Mouse (Mus musculus) midbrain, postnatal 0 days (tissue): ENCODE results near the gene Dscaml1. TPM values are rescaled to one million over a fixed set of nuclear protein-coding genes. Genes with fewer than 3 reads are reported as not detected.

Experiments used
- ATAC-seq: fragments of 200-750 bp; cut with Nextera tagmentation; 2 replicates; pipeline ENCODE4 v1.8.0; 2017; ENCODE audit warnings: moderate number of reproducible peaks, mild to moderate bottlenecking, moderate TSS enrichment, moderate library complexity; ENCODE audit not compliant: low FRiP score
- DNase-seq: peaks from one replicate; pipeline ENCODE4 v3.0.0-alpha.2; 2015; ENCODE audit warnings: low spot score
- H3K27ac ChIP-seq: fragments of 300-500 bp; sonication (generic); 2 replicates; pipeline ENCODE4 v1.5.1; 2014; ENCODE audit warnings: low read depth, mild to moderate bottlenecking, low read length, mixed read lengths
- H3K27me3 ChIP-seq: fragments of 300-500 bp; sonication (generic); 2 replicates; pipeline ENCODE4 v1.6.1; 2014; ENCODE audit warnings: low read length, control low read depth, mixed read lengths; ENCODE audit not compliant: insufficient read depth
- H3K36me3 ChIP-seq: fragments of 300-500 bp; sonication (generic); 2 replicates; pipeline ENCODE4 v1.6.1; 2014; ENCODE audit warnings: low read length, control low read depth, mixed read lengths; ENCODE audit not compliant: insufficient read depth
- H3K4me1 ChIP-seq: fragments of 300-500 bp; sonication (generic); 2 replicates; pipeline ENCODE4 v1.6.1; 2014; ENCODE audit warnings: mild to moderate bottlenecking, control low read depth, antibody characterized with exemption, low read length, mixed read lengths; ENCODE audit not compliant: insufficient read depth
- H3K4me2 ChIP-seq: fragments of 300-500 bp; sonication (generic); 2 replicates; pipeline ENCODE4 v1.6.1; 2014; ENCODE audit warnings: low read depth, mild to moderate bottlenecking, low read length, mixed read lengths; ENCODE audit not compliant: poor library complexity, severe bottlenecking
- H3K4me3 ChIP-seq: fragments of 300-500 bp; sonication (generic); 2 replicates; pipeline ENCODE4 v1.5.1; 2014; ENCODE audit warnings: low read depth, mild to moderate bottlenecking, low read length, moderate library complexity
- H3K9ac ChIP-seq: fragments of 300-500 bp; sonication (generic); replicated peaks from 2 replicates; pipeline ENCODE4 v1.6.1; 2014; ENCODE audit warnings: mild to moderate bottlenecking, low read length, moderate library complexity, mixed read lengths; ENCODE audit not compliant: poor library complexity, severe bottlenecking
- H3K9me3 ChIP-seq: fragments of 300-500 bp; sonication (generic); 2 replicates; pipeline ENCODE4 v1.6.1; 2016; ENCODE audit warnings: low read length, control low read depth
- CTCF ChIP-seq: IDR thresholded peaks from 2 replicates; pipeline ENCODE4 v1.5.1; 2016; ENCODE audit warnings: antibody characterized with exemption, mild to moderate bottlenecking
- WGBS: fragments of 180-500 bp; shearing (Covaris S2); extraction: QIAGEN DNeasy Blood & Tissue Kit; methylation state at CpG from one replicate; pipeline ENCODE4 v1.1.7; 2014; 5-methylcytosine and 5-hydroxymethylcytosine counted together
- polyA plus RNA-seq: library from polyadenylated mRNA; unstranded; fragments of >200 nt; fragmentation: Nextera tagmentation; extraction: Ambion mirVana; gene quantifications from 2 replicates; pipeline ENCODE4 v1.2.1, GENCODE M21; 2015
- total RNA-seq: library from RNA; depleted of rRNA; stranded (reverse); fragments of >200 nt; gene quantifications from 2 replicates; pipeline ENCODE4 v1.2.3, GENCODE M21; 2014

Dscaml1 gene
- total and polyA plus RNA-seq, 2 experiments from 2014 or later = 14.6 to 42.1 TPM

GRCm38 (mm10) chr9:45598117-45598516, 171.7 kb downstream of the Dscaml1 start:
- peaks cover 3% of the 10 kb centered on the region; the same call in 1 of the 2 replicates for H3K4me1 ChIP-seq
- H3K9ac ChIP-seq = no peak overlapping the region
- H3K27me3 ChIP-seq = no peaks in the 10 kb centered on the region
- ATAC-seq = no peak
- no peak overlapping the region for H3K4me3 ChIP-seq
- H3K4me2 ChIP-seq = no peak overlapping the region
- H3K36me3 ChIP-seq = no peaks in the 10 kb centered on the region
- no peaks in the 10 kb centered on the region for H3K9me3 ChIP-seq
- 55% methylated on average over 5 of the region's 5 CpGs for WGBS
- DNase-seq = no peak
- TF ChIP-seq CTCF = no peak
- H3K27ac ChIP-seq = no peak overlapping the region

DNA sequence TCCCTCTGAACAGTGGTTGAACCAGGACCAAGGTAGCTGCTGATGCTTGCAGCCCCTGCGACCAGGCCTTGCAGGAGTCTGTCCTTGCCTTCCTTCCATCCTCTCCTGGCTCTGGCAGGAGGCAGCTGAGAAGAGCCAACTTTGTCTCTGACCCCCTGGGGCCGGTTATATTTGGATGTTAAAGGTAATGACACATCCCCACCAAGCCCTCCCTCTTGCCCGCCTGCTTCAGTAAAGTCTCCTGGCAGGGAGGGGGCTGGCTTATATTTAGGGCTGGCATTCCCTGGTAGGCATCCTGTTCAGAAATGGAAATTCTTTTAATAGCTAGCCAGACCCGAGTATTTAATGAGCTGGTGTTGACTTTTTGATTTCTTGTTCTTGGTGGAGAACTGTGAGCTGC, 172.9 kb downstream of the Dscaml1 start:
- ATAC-seq (no peak), DNase-seq (no peak)
- Histone ChIP-seq H3K4me2 (no peak overlapping the region), H3K4me1 (peaks cover 3% of the 10 kb centered on the region; the same call in 1 of the 2 replicates), H3K9ac (no peak overlapping the region), H3K27ac (no peak overlapping the region), H3K9me3 (no peaks in the 10 kb centered on the region), H3K27me3 (no peaks in the 10 kb centered on the region), H3K4me3 (no peak overlapping the region), H3K36me3 (no peaks in the 10 kb centered on the region)
- 49% methylated on average over 4 of the region's 4 CpGs for WGBS
- TF ChIP-seq CTCF = no peak

DNA sequence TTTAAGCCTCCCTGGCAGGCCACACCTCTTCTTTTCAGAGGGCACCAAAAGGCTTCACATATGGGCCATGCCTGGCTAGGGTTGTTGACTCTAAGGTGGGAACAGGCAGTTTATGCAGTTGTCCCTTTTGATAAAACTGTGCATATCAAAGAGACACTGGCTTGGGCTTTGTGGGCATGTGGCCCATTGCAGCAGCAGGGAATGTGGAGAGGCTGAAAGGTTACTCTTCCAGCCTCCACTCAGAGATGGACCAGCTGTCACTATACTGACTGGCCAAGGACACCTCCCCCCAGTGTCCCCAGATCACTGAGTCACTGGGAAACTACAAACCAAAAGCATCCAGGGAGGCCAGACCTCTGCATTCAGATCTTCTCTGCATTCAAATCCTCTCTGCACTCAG, 180.9 kb downstream of the Dscaml1 start:
- Histone ChIP-seq H3K36me3 (no peaks in the 10 kb centered on the region), H3K9ac (no peak overlapping the region), H3K27ac (no peak overlapping the region), H3K27me3 (no peaks in the 10 kb centered on the region), H3K9me3 (no peaks in the 10 kb centered on the region), H3K4me2 (no peak overlapping the region), H3K4me3 (no peak overlapping the region), H3K4me1 (0 out of 2 replicates have a peak, but pooled peaks cover 8% of the 10 kb centered on the region)
- no peak for TF ChIP-seq CTCF
- no peak for ATAC-seq
- peak; percentile 39 for DNase-seq

GRCm38 (mm10) chr9:45608097-45609031, 181.9 kb downstream of the Dscaml1 start:
- Histone ChIP-seq H3K4me1 (0 out of 2 replicates have a peak, but pooled peaks cover 8% of the 10 kb centered on the region), H3K9ac (no peak overlapping the region), H3K9me3 (no peaks in the 10 kb centered on the region), H3K4me2 (no peak overlapping the region), H3K36me3 (no peaks in the 10 kb centered on the region), H3K27ac (peak overlapping the region; percentile 52), H3K27me3 (no peaks in the 10 kb centered on the region), H3K4me3 (no peak overlapping the region)
- ATAC-seq = peak; percentile 82
- peak; percentile 89 for DNase-seq
- 31% methylated on average over 13 of the region's 13 CpGs for WGBS
- TF ChIP-seq CTCF = peak; percentile 37; the same call in 1 of the 2 replicates

- Histone ChIP-seq H3K9ac (no peak overlapping the region), H3K4me3 (no peak overlapping the region), H3K4me2 (no peak overlapping the region), H3K4me1 (peaks cover 12% of the 10 kb centered on the region; the same call in 1 of the 2 replicates), H3K36me3 (no peaks in the 10 kb centered on the region), H3K27me3 (no peaks in the 10 kb centered on the region), H3K27ac (no peak overlapping the region), H3K9me3 (no peaks in the 10 kb centered on the region)
- 62% methylated on average over 11 of the region's 11 CpGs for WGBS
- no peak for ATAC-seq
- TF ChIP-seq CTCF = no peak
- no peak for DNase-seq
Observed at GRCm38 (mm10) chr9:45610336-45611060, 184.1 kb downstream of the Dscaml1 start.
